Mouse (Mus musculus) intestine, embryonic 16.5 days (tissue): Measurements from ENCODE around the gene Arf1. TPM values are rescaled to one million over a fixed set of nuclear protein-coding genes. Genes with fewer than 3 reads are reported as not detected.
A peak's percentile ranks its signal among the peaks of the same experiment; 100 is the strongest.

Experiments
- ATAC-seq: fragments of 200-750 bp; cut with Nextera tagmentation; 2 replicates; pipeline ENCODE4 v1.8.0; 2017; ENCODE audit warnings: moderate TSS enrichment, moderate library complexity
- H3K27ac ChIP-seq: fragments of 300-500 bp; sonication (generic); 2 replicates; pipeline ENCODE4 v1.5.1; 2014; ENCODE audit warnings: mild to moderate bottlenecking, low read length
- H3K27me3 ChIP-seq: fragments of 300-500 bp; sonication (generic); replicated peaks from 2 replicates; pipeline ENCODE4 v1.6.1; 2014; ENCODE audit warnings: low read length, control low read depth, mixed read lengths; ENCODE audit not compliant: control insufficient read depth, insufficient read depth
- H3K36me3 ChIP-seq: fragments of 300-500 bp; sonication (generic); 2 replicates; pipeline ENCODE4 v1.6.1; 2014; ENCODE audit warnings: low read length, control low read depth; ENCODE audit not compliant: control insufficient read depth, insufficient read depth
- H3K4me1 ChIP-seq: fragments of 300-500 bp; sonication (generic); 2 replicates; pipeline ENCODE4 v1.6.1; 2014; ENCODE audit warnings: low read length, control low read depth, mixed read lengths; ENCODE audit not compliant: control insufficient read depth, insufficient read depth
- H3K4me2 ChIP-seq: fragments of 300-500 bp; sonication (generic); 2 replicates; pipeline ENCODE4 v1.6.1; 2014; ENCODE audit warnings: low read depth, low read length, control low read depth
- H3K4me3 ChIP-seq: fragments of 300-500 bp; sonication (generic); 2 replicates; pipeline ENCODE4 v1.5.1; 2014; ENCODE audit warnings: mild to moderate bottlenecking, low read length
- H3K9ac ChIP-seq: fragments of 300-500 bp; sonication (generic); 2 replicates; pipeline ENCODE4 v1.6.1; 2014; ENCODE audit warnings: low read depth, low read length
- H3K9me3 ChIP-seq: fragments of 300-500 bp; sonication (generic); 2 replicates; pipeline ENCODE4 v1.6.1; 2016; ENCODE audit warnings: low read length, control low read depth; ENCODE audit not compliant: control insufficient read depth
- WGBS: fragments of 180-500 bp; shearing (Covaris S2); extraction: QIAGEN DNeasy Blood & Tissue Kit; methylation state at CpG from one replicate; pipeline ENCODE4 v1.1.7; 2014; 5-methylcytosine and 5-hydroxymethylcytosine counted together
- polyA plus RNA-seq: library from polyadenylated mRNA; unstranded; fragments of >200 nt; fragmentation: Nextera tagmentation; extraction: Ambion mirVana; gene quantifications from 2 replicates; pipeline ENCODE4 v1.2.1, GENCODE M21; 2015

The Arf1 gene
- polyA plus RNA-seq, 1 experiment from 2014 or later: 751 TPM

GRCm38 (mm10) chr11:59208153-59208831 lies 19.8 kb downstream of the Arf1 start, which contains the start of gene 2310033P09Rik:
Gene 2310033P09Rik (plus strand): TSS chr11:59208321.
- peak within 1 kb of the TSS; percentile 97 for H3K27ac ChIP-seq
- H3K4me3 ChIP-seq: peak within 1 kb of the TSS; percentile 96
- no peaks in the 10 kb centered on the region for H3K9me3 ChIP-seq
- H3K36me3 ChIP-seq: peaks cover 3% of the 10 kb centered on the region; the same call in 1 of the 2 replicates
- peak within 1 kb of the TSS; percentile 80 for H3K4me2 ChIP-seq
- ATAC-seq: peak; percentile 84
- H3K9ac ChIP-seq: peak within 1 kb of the TSS; percentile 95
- H3K27me3 ChIP-seq: no peaks in the 10 kb centered on the region
- H3K4me1 ChIP-seq: peaks cover 11% of the 10 kb centered on the region
- WGBS: 0% methylated on average over 67 of the region's 67 CpGs

- peaks cover 7% of the 10 kb centered on the region; the same call in 1 of the 2 replicates for H3K36me3 ChIP-seq
- H3K4me3 ChIP-seq: peak within 1 kb of the TSS; percentile 92
- ATAC-seq: peak; percentile 93
- H3K9ac ChIP-seq: peak within 1 kb of the TSS; percentile 86
- peak within 1 kb of the TSS; percentile 92 for H3K4me2 ChIP-seq
- peak within 1 kb of the TSS; percentile 79 for H3K27ac ChIP-seq
- no peaks in the 10 kb centered on the region for H3K27me3 ChIP-seq
- peaks cover 16% of the 10 kb centered on the region for H3K4me1 ChIP-seq
- no peaks in the 10 kb centered on the region for H3K9me3 ChIP-seq
- under 1% methylated on average over 63 of the region's 63 CpGs for WGBS
Measured at GRCm38 (mm10) chr11:59202081-59202995, 25.7 kb downstream of the Arf1 start, which contains the start of gene Mrpl55. Gene Mrpl55 (plus strand): TSS chr11:59202486.

- Histone ChIP-seq H3K9ac (peak overlapping the region; percentile 86), H3K27me3 (no peaks in the 10 kb centered on the region), H3K9me3 (no peaks in the 10 kb centered on the region), H3K4me3 (peak overlapping the region; percentile 92), H3K27ac (peak overlapping the region; percentile 79), H3K4me2 (peak overlapping the region; percentile 83), H3K4me1 (peaks cover 16% of the 10 kb centered on the region), H3K36me3 (peaks cover 7% of the 10 kb centered on the region; the same call in 1 of the 2 replicates)
- WGBS: 29% methylated on average over 16 of the region's 16 CpGs
- peak; percentile 22 for ATAC-seq
Measured at GRCm38 (mm10) chr11:59201216-59202002, 26.7 kb downstream of the Arf1 start.

- Histone ChIP-seq H3K9ac (no peak overlapping the region), H3K4me1 (peaks cover 6% of the 10 kb centered on the region), H3K27ac (no peak overlapping the region), H3K4me2 (no peak overlapping the region), H3K36me3 (0 out of 2 replicates have a peak, but pooled peaks cover 3% of the 10 kb centered on the region), H3K9me3 (no peaks in the 10 kb centered on the region), H3K4me3 (no peak overlapping the region), H3K27me3 (no peaks in the 10 kb centered on the region)
- ATAC-seq: no peak
Measured at GRCm38 (mm10) chr11:59196230-59196629, 31.8 kb downstream of the Arf1 start.

- no peaks in the 10 kb centered on the region for H3K9me3 ChIP-seq
- 6% methylated on average over 16 of the region's 16 CpGs for WGBS
Measured at GRCm38 (mm10) chr11:59192059-59192386, 36.0 kb downstream of the Arf1 start, which contains the start of gene Guk1. Gene Guk1 (minus strand): TSS chr11:59192212.

GRCm38 (mm10) chr11:59191231-59192058 lies 36.6 kb downstream of the Arf1 start:
- Histone ChIP-seq H3K9me3 (no peaks in the 10 kb centered on the region), H3K27ac (peak overlapping the region; percentile 94), H3K9ac (peak overlapping the region; percentile 81), H3K4me2 (peak overlapping the region; percentile 85), H3K36me3 (no peaks in the 10 kb centered on the region), H3K27me3 (no peaks in the 10 kb centered on the region), H3K4me1 (peaks cover 6% of the 10 kb centered on the region), H3K4me3 (peak overlapping the region; percentile 75)
- whole genome bisulfite sequencing: under 1% methylated on average over 56 of the region's 59 CpGs
- peak; percentile 96 for ATAC-seq

More at GRCm38 (mm10) chr11:59192059-59192386, 36.0 kb downstream of the Arf1 start, which contains the start of gene Guk1:
- Histone ChIP-seq H3K27me3 (no peaks in the 10 kb centered on the region), H3K9ac (peak within 1 kb of the TSS; percentile 81), H3K4me2 (peak within 1 kb of the TSS; percentile 85), H3K27ac (peak within 1 kb of the TSS; percentile 94), H3K4me1 (peaks cover 6% of the 10 kb centered on the region), H3K36me3 (no peaks in the 10 kb centered on the region), H3K4me3 (peak within 1 kb of the TSS; percentile 75)
- no peak; the same call in 1 of the 2 replicates for ATAC-seq

GRCm38 (mm10) chr11:59187706-59188105 lies 40.4 kb downstream of the Arf1 start:
- Histone ChIP-seq H3K4me1 (peaks cover 17% of the 10 kb centered on the region), H3K27me3 (no peaks in the 10 kb centered on the region), H3K4me2 (no peak overlapping the region), H3K4me3 (no peak overlapping the region), H3K9me3 (no peaks in the 10 kb centered on the region), H3K27ac (no peak overlapping the region), H3K36me3 (0 out of 2 replicates have a peak, but pooled peaks cover 7% of the 10 kb centered on the region), H3K9ac (0 out of 2 replicates have a peak overlapping the region, but pooled peaks have one; percentile 5)
- ATAC-seq: peak; percentile 31
- 56% methylated on average over 6 of the region's 6 CpGs for WGBS

GRCm38 (mm10) chr11:59185490-59185889 lies 42.6 kb downstream of the Arf1 start:
- no peak overlapping the region for H3K4me2 ChIP-seq
- H3K36me3 ChIP-seq: 0 out of 2 replicates have a peak, but pooled peaks cover 7% of the 10 kb centered on the region
- H3K4me3 ChIP-seq: no peak overlapping the region
- H3K9ac ChIP-seq: no peak overlapping the region
- H3K9me3 ChIP-seq: no peaks in the 10 kb centered on the region
- no peak for ATAC-seq
- no peaks in the 10 kb centered on the region for H3K27me3 ChIP-seq
- no peak overlapping the region for H3K27ac ChIP-seq
- WGBS: 85% methylated on average over 5 of the region's 5 CpGs
- H3K4me1 ChIP-seq: peaks cover 20% of the 10 kb centered on the region
